Comparison of ENCODE assay signal across 10 mouse cellular contexts in the genomic region with DNA sequence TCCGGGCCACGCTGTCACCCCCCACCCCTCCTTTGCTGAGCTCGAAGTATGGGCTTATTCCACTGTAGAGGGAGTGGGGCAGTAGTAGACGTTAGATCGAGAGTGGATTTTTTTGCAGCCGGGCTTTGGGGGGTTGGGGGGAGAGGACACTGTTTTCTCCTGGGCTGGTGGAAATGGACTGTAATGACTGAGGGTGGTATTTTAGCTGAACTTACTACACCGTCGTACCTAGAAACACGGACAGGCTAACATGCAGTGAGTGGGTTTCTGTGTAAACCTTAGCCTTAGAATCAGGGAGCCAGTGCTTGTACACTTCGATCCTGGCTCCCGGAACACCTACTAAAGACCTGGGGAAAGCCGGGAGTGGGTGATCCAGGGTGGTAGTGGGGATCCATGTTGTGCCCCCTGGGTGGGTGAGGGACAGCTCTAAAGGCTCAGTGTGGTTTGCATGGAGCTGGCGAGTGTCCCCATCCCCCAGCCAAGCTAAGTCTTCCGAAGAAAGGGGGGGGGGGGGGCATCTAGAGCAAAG. TPM values are rescaled to one million over a fixed set of nuclear protein-coding genes. Genes with fewer than 3 reads are reported as not detected.
DNase-seq lines count a peak whose midpoint lies in the region; ATAC-seq and TF ChIP-seq lines count a peak whose summit lies in the region.
"Had no signal": no experiment of that assay in that cellular context is flagged by ENCODE, and none has a peak within 500 bp of the region (broad histone marks: within the 10 kb centered on the region; RNA-seq: fewer than 3 reads in every experiment).

No protein-coding gene starts in this region.

- 2% methylated on average over 14 of the region's 14 CpGs for WGBS in lung, embryonic 14.5 days
- 2% methylated on average over 14 of the region's 14 CpGs for WGBS in lung, adult 2 months
- under 1% methylated on average over 14 of the region's 14 CpGs for WGBS in forebrain, embryonic 12.5 days
- 1% methylated on average over 14 of the region's 14 CpGs for WGBS in limb, embryonic 14.5 days
- whole genome bisulfite sequencing in small intestine, adult 2 months: 5% methylated on average over 14 of the region's 14 CpGs

- H3K4me1 ChIP-seq in lung, embryonic 14.5 days (ENCODE audit: insufficient read depth): no peaks in the 10 kb centered on the region
- H3K4me1 ChIP-seq in lung, adult 2 months (ENCODE audit: control insufficient read depth, insufficient read depth, low read length): peaks cover 3% of the 10 kb centered on the region
- peaks cover 33% of the 10 kb centered on the region for H3K4me1 ChIP-seq in forebrain, embryonic 12.5 days
- no peaks in the 10 kb centered on the region for H3K4me1 ChIP-seq in limb, embryonic 14.5 days (ENCODE audit: control insufficient read depth, insufficient read depth, low read length)
- H3K4me1 ChIP-seq in small intestine, adult 2 months (ENCODE audit: control insufficient read depth, insufficient read depth, insufficient read length, low read length): 0 out of 2 replicates have a peak, but pooled peaks cover 3% of the 10 kb centered on the region

- H3K27me3 ChIP-seq in lung, embryonic 14.5 days (ENCODE audit: insufficient read depth, low read length): peaks cover 99% of the 10 kb centered on the region
- H3K27me3 ChIP-seq in forebrain, embryonic 12.5 days: peaks cover 96% of the 10 kb centered on the region
- peaks cover 96% of the 10 kb centered on the region for H3K27me3 ChIP-seq in limb, embryonic 14.5 days (ENCODE audit: control insufficient read depth, insufficient read depth, low read length)
- H3K27me3 ChIP-seq in small intestine, adult 2 months (ENCODE audit: control insufficient read depth, insufficient read depth, low read length): peaks cover 82% of the 10 kb centered on the region

- intact Hi-C loops in left cerebral cortex, postnatal 4 days (cut with DNase I): no loop called here

- TF ChIP-seq CTCF in lung, embryonic 14.5 days (IDR thresholded peaks at IDR 0.05; ENCODE audit: low read depth): no peak
- TF ChIP-seq CTCF in lung, adult 2 months (IDR thresholded peaks at IDR 0.05; ENCODE audit: insufficient read depth, low read length): no peak
- TF ChIP-seq CTCF in small intestine, adult 2 months (IDR thresholded peaks at IDR 0.05; ENCODE audit: extremely low read depth, insufficient read length, insufficient replicate concordance, low read depth, low read length): no peak

- peak overlapping the region; percentile 33 for H3K4me3 ChIP-seq in lung, embryonic 14.5 days (ENCODE audit: low read depth, low read length)
- H3K4me3 ChIP-seq in lung, adult 2 months (replicated peaks; ENCODE audit: extremely low read depth, low read depth, low read length): no peak overlapping the region
- peak overlapping the region; percentile 30 for H3K4me3 ChIP-seq in forebrain, embryonic 12.5 days (replicated peaks)
- H3K4me3 ChIP-seq in limb, embryonic 14.5 days (replicated peaks; ENCODE audit: low read length): peak overlapping the region; percentile 38
- H3K4me3 ChIP-seq in small intestine, adult 2 months (ENCODE audit: low read depth, low read length): peak overlapping the region; percentile 53
- H3K4me3 ChIP-seq: erythroblast, embryonic 14.5 days had no signal

- peak; percentile 9 for DNase-seq in lung, embryonic 14.5 days
- no peak for DNase-seq in lung, adult 2 months
- DNase-seq in limb, embryonic 14.5 days (ENCODE audit: low spot score): no peak
- DNase-seq in layer of hippocampus, adult 9-10 months (ENCODE audit: low spot score): no peak
- DNase-seq in left cerebral cortex, postnatal 4 days: no peak
- no peak for DNase-seq in layer of hippocampus, adult 18-20 months (ENCODE audit: low spot score in 2 of 2)

- ATAC-seq in lung, embryonic 14.5 days (ENCODE audit: insufficient read depth): no peak
- no peak for ATAC-seq in forebrain, embryonic 12.5 days (ENCODE audit: low FRiP score)
- no peak for ATAC-seq in limb, embryonic 14.5 days (ENCODE audit: low FRiP score, low read depth)

- H3K9me3 ChIP-seq in lung, embryonic 14.5 days (ENCODE audit: low read depth, low read length): no peaks in the 10 kb centered on the region
- no peaks in the 10 kb centered on the region for H3K9me3 ChIP-seq in forebrain, embryonic 12.5 days
- no peaks in the 10 kb centered on the region for H3K9me3 ChIP-seq in limb, embryonic 14.5 days (ENCODE audit: control insufficient read depth, low read length)

- no peaks in the 10 kb centered on the region for H3K36me3 ChIP-seq in lung, embryonic 14.5 days (ENCODE audit: insufficient read depth)
- no peaks in the 10 kb centered on the region for H3K36me3 ChIP-seq in forebrain, embryonic 12.5 days (replicated peaks)
- H3K36me3 ChIP-seq in limb, embryonic 14.5 days (ENCODE audit: control insufficient read depth, insufficient read depth, low read length): no peaks in the 10 kb centered on the region
- H3K36me3 ChIP-seq in small intestine, adult 2 months (ENCODE audit: control insufficient read depth, insufficient read depth, low read length): no peaks in the 10 kb centered on the region

- no peak for TF ChIP-seq POLR2A in lung, adult 2 months (IDR thresholded peaks at IDR 0.05; ENCODE audit: borderline replicate concordance, extremely low read depth, low read depth, low read length)
- no peak for TF ChIP-seq POLR2A in limb, embryonic 14.5 days (IDR thresholded peaks at IDR 0.05; ENCODE audit: borderline replicate concordance, extremely low read depth, insufficient read depth, insufficient read length)
- TF ChIP-seq POLR2A in small intestine, adult 2 months (IDR thresholded peaks at IDR 0.05; ENCODE audit: low read depth, low read length): no peak

- H3K9ac ChIP-seq in lung, embryonic 14.5 days: no peak overlapping the region
- H3K9ac ChIP-seq in forebrain, embryonic 12.5 days: no peak overlapping the region
- H3K9ac ChIP-seq in limb, embryonic 14.5 days (ENCODE audit: low read depth, low read length, severe bottlenecking): no peak overlapping the region

- H3K27ac ChIP-seq in lung, embryonic 14.5 days (ENCODE audit: low read depth): no peak overlapping the region
- H3K27ac ChIP-seq in forebrain, embryonic 12.5 days: no peak overlapping the region
- H3K27ac ChIP-seq in limb, embryonic 14.5 days (replicated peaks; ENCODE audit: low read depth, low read length): no peak overlapping the region
- H3K27ac ChIP-seq in small intestine, adult 2 months (ENCODE audit: insufficient read depth, low read depth, low read length): no peak overlapping the region
- H3K27ac ChIP-seq: left cerebral cortex, adult 2 months had no signal

- H3K4me2 ChIP-seq in lung, embryonic 14.5 days: peak overlapping the region; percentile 59
- H3K4me2 ChIP-seq in forebrain, embryonic 12.5 days: peak overlapping the region; percentile 49
- peak overlapping the region; percentile 53 for H3K4me2 ChIP-seq in limb, embryonic 14.5 days (replicated peaks; ENCODE audit: low read depth, low read length, severe bottlenecking)

RNA-seq across cellular contexts. Expression of gene Pax3, which starts 6.2 kb away (rescaled TPM):
- 0.07 TPM in 1 of 2 replicates, not detected in the other for polyA plus RNA-seq in lung, embryonic 14.5 days (2014; fragmentation: Nextera tagmentation; extraction: Ambion mirVana)
- polyA plus RNA-seq in lung, adult 2 months (2012; rRNA removed): not detected in 2 replicates
- polyA plus RNA-seq in forebrain, embryonic 12.5 days (2016; fragmentation: Nextera tagmentation; extraction: Ambion mirVana): 3.3 and 3.6 TPM in 2 replicates
- 0.54 and 0.69 TPM in 2 replicates for polyA plus RNA-seq in limb, embryonic 14.5 days (2012; rRNA removed)
- polyA plus RNA-seq in limb, embryonic 14.5 days (2014; fragmentation: Nextera tagmentation; extraction: Ambion mirVana): 0.97 and 0.99 TPM in 2 replicates
- polyA plus RNA-seq in small intestine, adult 2 months (2012; rRNA removed): not detected in 2 replicates
- not detected for total RNA-seq in left cerebral cortex, postnatal 4 days (2021)
- not detected for total RNA-seq in layer of hippocampus, adult 18-20 months (2021)
- total RNA-seq: left cerebral cortex, adult 2 months had no signal
- polyA plus RNA-seq: erythroblast, embryonic 14.5 days had no signal
